Mouse (Mus musculus) heart, postnatal 0 days (tissue): ENCODE results near the gene Nepro.

Experiments
- CTCF ChIP-seq: IDR thresholded peaks from 2 replicates; pipeline ENCODE4 v1.5.1; 2016; ENCODE audit warnings: antibody characterized with exemption, control low read depth, low read depth
- EP300 ChIP-seq: IDR thresholded peaks from 2 replicates; pipeline ENCODE4 v1.6.1; 2016; ENCODE audit warnings: antibody characterized with exemption, low read depth

- no peak for TF ChIP-seq EP300
- no peak for TF ChIP-seq CTCF
Observed at GRCm38 (mm10) chr16:44691066-44691465, 33.0 kb upstream of the Nepro start.
